Mouse (Mus musculus) erythroblast, adult 5-6 weeks (primary cell): ENCODE results near the gene Pianp. TPM values are rescaled to one million over a fixed set of nuclear protein-coding genes. Genes with fewer than 3 reads are reported as not detected.

ENCODE experiments used
- ATAC-seq: replicated peaks from 2 replicates; pipeline ENCODE4 v1.8.0; 2016; ENCODE audit warnings: moderate number of reproducible peaks, mild to moderate bottlenecking, moderate TSS enrichment, inconsistent platforms; ENCODE audit not compliant: poor library complexity, low FRiP score, severe bottlenecking
- total RNA-seq, 2 experiments: library from RNA; stranded (forward) in 1 of 2; stranded (reverse) in 1 of 2; fragments of 150-400 nt in 1 of 2; fragments of 200-764, 138-1000 nt in 1 of 2; gene quantifications; 2 replicates each; pipeline versions ENCODE4 v1.2.3 to v1.2.4; 2015 to 2017; ENCODE audit warnings: low replicate concordance in 2 of 2

Gene Pianp
- total RNA-seq, 2 experiments from 2014 or later, result not detected

DNA sequence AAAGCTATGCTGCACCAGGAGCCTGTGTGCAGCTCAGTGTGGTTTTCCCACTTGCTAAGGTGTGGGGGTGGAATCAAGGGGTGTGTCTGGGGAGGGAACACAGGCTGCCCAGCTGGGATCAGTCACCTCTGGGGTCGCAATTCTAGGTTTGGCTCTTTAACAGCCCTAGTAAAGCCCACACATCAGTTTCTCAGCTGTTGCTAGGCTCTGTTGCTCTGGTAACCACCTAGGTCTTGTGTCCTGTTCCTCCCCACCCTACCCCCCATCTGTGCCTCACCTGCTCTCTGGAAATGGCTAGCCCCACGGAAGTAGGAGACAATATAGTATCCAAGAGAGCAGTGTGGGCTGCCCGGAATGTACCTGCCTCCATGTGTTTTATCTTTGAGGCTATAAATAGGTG lies 7.2 kb downstream of the Pianp start:
- no peak for ATAC-seq

DNA sequence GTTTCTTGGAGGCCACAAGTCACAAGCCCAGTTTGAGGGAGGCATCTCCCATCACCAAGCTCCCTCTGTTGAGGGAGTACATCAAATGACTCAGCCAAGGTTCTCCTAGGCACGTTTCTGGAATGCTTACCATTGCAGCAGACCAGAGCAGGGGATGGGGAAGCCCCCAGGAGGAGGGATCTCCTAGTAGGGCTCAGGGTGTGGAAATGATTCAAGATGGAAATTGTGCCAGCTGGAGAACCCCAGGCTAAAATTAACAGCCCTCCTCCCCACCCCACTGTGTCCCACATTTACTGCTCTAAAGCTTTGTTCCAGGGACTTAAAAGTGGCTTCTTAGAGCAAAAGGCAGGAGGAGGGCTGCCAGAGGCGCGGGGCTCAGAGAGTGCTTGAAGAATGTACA lies 8.6 kb downstream of the Pianp start:
- no peak for ATAC-seq

DNA sequence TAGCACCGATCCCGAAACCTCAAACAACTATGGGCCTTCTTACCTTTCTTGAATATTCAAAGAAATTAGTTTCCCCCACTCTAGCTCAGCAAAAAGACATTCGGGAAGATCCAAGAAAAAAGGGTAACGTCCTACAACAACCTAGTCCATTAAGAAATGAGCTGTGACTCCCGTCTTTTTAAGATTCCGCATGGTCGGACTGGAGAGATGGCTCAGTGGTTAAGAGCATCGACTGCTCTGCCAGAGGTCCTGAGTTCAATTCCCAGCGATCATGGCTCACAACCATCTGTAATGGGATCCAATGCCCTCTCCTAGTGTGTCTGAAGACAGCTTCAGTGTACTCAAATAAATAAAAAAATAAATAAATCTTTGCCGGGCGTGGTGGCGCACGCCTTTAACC lies 11.6 kb downstream of the Pianp start:
- ATAC-seq, result no peak

DNA sequence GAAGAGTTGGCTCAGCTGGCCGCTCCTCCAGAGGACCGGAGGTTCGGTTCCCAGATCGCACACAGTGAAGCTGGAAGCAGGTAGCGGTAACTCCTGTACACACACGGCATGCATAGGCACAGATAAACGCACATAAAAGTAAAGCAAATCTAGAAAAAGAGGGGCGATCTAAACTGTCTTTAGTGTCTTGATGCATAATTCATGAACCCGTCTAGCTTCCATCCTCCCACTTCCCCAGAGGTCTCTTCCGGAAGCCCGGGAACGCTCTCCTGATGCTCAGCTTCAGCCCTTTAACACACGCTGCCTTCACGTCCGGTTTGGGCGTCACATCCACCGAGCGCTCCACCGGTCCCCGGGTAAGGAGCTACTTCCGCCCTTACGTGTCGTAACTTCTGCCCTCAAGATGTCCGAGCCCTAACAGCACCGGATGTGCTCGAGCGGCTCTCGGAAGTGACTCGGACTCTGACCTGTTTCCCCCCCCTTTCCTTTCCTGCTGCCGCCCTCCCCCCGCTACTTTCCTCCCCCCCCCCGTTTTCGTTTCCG lies 12.2 kb downstream of the Pianp start:
- peak; percentile 97 for ATAC-seq

DNA sequence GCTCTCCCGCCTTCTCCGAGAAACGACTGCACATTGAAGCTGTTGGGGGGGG lies 12.5 kb downstream of the Pianp start, which contains the start of gene Zfp384:
Zfp384 (plus strand) TSS at position 17 of the 52 bp plus-strand sequence.
- ATAC-seq, result no peak

DNA sequence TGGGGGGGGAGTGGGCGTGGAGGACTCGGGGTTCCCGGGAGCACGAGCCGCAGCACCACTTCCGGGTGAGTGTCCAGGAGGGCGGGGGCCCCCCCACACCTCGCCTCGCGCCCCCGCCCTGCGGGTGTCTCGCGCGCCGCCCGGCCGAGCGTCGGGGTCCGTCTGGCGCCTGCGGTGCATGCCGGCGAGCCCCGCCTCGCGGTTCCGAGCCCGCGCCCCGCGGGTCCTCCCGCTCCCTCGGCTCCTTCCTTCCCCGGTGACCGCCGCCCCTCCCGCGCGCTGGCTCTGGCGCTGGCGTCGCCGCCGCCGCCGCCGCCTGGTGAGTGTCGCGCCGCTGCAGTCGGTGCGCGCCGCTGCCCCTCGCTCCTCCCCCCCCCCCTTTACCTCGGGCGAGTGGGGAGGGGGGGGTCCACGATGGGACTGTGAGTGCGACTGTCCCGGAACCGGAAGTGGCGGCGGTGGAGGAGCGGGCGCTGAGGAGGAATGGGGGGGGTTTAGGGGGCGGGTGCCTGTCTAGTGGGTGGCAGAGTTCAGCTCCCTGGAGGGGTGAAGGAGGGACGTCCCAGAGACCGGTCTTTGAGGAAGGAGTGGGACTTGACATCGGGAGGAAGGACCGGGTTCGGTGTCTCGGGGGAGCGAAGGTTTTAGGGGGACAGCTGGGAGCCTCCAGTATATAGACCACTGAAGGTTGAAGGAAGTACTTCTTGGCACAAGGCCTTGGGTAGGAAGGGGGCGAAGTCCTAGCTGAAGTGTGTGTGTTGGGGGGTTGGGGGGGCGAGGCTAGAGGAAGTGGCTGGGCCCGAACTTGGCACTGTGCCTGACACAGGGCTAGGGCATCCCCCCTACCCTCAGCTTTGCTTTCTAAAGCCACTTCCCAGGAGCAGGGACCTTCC lies 12.9 kb downstream of the Pianp start:
- peak; percentile 53 for ATAC-seq

DNA sequence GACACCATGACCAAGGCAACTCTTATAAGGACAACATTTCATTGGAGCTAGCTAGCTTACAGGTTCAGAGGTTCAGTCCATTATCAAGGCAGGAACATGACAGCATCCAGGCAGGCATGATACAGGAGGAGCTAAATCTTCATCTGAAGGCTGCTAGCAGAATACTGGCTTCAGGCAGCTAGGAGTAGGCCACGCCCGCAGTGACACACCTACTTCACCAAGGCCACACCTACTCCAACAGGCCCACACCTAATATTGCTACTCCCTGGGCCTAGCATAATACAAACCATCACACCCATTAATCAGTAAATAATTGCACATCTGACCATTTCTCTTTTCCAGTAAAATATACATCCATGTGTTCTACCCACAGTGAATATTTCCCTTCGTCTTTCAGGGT lies 21.2 kb downstream of the Pianp start:
- ATAC-seq, result peak; percentile 98

DNA sequence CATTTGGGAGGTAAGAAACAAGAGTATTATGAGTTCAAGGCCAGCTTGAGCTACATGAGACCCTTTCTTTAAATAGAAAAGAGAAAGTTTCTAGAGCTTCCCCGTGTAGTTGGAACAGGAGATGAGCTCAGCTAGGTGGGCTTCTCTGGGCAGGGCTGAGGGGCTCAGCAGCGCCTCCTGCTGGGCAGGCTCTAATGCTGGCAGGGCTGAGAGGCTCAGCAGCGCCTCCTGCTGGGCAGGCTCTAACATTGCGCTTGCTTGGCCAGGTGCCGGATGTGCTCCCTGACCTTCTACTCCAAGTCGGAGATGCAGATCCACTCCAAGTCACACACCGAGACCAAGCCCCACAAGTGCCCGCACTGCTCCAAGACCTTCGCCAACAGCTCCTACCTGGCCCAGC lies 34.0 kb downstream of the Pianp start:
- ATAC-seq, result peak; percentile 80

DNA sequence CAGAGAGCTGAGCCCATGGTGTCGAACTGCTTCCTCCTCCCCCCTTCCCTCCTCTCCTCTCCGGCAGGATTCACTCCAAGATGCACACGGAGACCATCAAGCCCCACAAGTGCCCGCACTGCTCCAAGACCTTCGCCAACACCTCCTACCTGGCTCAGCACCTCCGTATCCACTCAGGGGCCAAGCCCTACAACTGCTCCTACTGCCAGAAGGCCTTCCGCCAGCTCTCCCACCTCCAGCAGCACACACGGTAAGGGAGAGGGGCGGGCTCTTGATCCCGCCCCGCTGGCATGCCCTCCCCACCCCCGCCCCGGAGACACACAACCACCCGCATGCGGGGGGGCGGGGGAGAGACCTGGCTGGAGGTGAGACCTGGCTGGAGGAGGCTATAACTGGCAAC lies 35.1 kb downstream of the Pianp start:
- no peak for ATAC-seq

DNA sequence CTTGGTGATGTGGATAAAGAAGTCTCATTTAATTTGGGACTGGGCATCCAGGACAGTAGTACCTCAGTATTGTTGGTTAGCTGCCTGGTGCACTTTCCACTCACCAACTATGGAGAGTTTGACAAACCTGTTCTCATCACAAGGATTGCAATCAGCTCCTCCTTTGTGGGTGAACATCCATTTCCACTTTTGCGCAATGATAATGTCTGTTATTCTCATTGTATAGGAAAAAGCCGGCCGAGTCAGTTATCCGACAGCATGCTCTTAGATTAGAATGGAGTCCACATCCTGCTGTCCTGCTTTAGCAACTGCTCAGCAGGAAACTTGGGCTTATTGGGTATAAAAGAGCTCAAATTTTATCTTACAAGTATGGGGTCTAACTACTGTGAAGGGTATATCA lies 42.2 kb downstream of the Pianp start:
- ATAC-seq, result no peak

DNA sequence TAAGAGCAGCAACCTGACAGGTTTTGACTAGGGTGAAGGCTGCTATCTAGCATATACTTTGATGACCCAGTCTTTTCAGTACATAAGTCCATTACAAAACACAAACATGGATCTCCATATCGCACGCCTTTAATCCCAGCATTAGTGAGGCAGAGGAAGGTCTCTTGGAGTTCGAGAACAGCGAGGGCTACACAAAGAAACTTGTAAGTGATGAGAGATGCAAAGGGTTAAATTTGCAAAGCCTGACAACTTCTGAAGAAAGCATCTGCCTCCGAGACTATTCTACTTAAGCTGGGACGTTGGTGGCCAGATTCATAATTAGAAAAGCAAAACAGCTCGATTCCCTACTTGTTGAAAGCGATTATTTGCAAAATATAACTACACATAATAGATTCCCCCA lies 42.6 kb downstream of the Pianp start:
- peak; percentile 33 for ATAC-seq

DNA sequence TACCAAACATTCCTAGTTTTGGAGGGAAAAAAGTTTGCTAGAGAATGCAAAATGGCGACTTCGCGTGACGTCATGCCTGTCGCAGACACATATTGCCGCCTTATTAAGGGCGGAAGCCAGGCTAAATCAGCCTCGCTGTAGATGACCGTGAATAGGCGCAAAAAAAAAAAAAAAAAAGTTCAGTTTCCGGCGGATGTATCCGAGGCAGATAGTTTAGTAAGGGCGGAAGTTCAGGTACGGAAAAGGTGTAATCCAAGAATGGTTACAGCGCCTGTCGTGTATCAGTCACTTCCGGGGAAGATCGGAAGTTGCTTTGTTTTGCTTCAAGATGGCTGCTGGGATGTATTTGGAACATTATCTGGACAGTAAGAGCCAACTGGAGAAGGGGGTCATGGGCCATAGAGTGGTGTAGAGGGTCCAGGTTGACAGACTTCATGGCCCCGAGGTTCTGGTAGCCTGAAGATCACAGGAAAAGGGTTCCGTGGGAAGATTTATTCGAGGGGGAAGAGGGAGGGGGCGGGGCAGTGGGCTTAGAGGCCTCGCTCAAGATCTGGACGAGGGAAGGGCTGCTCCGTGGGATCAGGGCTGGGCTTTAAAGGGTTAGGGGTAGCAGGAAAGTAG lies 43.1 kb downstream of the Pianp start, which contains the start of gene Ing4:
Ing4 (plus strand) TSS at position 228 of the 621 bp plus-strand sequence.
- ATAC-seq, result peak; percentile 90

DNA sequence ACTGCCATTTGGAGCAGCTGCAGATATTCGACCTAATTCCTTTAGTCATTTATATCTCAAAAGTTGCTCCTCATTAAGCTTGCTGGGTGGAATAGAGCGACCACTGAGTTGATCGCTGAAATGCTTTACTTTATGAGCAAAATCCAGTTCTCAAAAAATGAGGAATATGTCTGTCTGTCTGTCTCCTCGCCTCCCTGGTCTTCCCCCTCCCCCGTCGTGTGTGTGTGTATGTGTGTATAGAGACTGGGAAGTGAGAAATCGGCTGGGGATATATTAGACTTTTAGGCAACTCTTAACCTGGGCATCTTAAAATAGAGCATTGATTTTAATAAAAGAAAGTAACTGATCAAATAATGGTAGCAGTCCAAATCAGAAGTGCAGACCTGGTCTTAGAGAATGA lies 43.7 kb downstream of the Pianp start:
- ATAC-seq, result no peak

DNA sequence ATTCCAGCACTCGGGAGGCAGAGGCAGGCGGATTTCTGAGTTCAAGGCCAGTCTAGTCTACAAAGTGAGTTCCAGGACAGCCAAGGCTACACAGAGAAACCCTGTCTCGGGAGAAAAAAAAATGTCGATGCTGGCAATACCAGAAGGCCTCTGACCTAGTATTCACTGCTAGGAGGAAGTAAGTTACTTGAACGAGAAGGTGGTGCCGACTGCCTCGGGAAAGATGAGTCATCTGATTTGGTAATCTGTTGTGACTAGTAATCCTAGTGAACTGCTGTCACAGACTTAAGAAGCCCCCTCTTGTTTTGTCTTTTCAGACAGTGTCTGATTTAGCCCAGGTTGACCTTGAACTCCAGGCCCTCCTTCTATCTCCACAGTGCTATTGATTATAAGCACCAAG lies 44.6 kb downstream of the Pianp start:
- ATAC-seq, result no peak

DNA sequence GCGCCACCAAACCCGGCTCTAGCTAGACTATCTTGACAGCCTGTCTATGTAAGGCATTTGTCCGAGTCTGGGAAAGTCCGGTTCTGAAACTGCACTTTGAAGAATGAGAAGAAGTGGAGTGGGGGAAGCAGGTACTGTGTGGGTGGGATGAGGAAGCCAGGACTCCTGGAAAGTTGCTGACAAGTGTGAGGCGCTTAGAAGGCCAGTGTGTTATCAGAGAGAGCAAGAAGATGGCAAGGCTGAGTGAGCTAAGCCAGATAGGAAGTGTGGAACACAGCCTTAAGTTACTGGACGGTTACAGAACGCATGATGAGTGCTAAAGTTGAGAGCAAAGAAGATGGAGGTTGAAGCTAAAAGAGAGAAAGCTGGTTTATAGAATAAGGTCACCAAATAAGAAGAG lies 45.6 kb downstream of the Pianp start:
- no peak for ATAC-seq

DNA sequence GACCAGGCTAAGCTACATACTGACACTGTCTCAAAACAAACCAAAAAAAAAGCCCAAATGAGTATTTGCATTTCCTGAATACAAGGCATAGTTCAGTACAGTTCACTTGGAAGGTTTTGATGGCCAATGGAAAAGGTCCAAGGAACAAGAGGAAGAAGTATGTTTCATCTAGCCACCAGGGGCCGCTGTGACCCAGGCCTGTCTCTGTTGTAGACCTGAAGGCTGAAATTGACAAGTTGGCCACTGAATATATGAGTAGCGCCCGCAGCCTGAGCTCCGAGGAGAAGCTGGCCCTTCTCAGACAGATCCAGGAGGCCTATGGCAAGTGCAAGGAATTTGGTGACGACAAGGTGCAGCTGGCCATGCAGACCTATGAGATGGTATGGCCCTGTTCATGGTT lies 50.2 kb downstream of the Pianp start:
- ATAC-seq, result peak; percentile 68

DNA sequence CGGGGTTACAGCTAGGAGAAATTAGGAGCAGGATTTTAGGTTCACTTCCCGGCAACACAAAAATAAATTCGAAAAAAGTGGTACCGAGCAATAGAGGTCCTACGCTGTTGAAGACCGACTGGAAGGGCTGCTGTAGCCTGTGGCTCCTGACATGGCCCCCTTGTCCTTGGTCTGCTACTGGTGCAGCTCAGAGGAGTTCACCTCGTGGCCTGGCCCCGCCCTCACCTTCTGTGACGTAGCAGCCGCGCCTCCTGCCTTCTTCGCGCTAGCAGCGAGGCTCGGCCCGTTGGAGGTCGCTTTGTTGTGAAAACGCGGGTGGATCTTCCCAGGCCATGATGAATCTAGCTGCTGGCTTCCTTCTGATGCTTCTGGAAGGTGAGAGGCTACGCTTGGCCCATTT lies 53.2 kb downstream of the Pianp start, which contains the start of gene Acrbp:
Acrbp (plus strand) TSS at position 12 of the 400 bp plus-strand sequence.
- ATAC-seq, result no peak

DNA sequence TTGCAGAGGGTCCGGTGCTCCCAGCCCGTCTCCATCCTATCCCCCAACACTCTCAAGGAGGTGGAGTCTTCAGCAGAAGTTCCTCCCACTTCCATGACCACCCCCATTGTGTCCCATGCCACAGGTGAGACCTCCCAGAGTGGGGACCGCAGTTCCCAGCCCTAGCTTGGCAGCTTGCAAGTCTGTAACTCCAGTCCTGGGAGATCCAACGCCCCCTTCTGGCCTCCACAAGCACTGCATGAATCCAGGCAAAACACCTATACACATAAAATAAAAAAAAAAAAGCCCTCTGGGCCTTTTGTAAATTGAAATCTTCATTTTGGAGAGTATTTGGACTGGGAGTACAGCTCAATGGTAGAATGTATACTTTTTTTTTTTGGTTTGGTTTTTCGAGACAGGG lies 54.7 kb downstream of the Pianp start:
- ATAC-seq, result no peak
